Mouse (Mus musculus) midbrain, embryonic 11.5 days (tissue): ENCODE data around the gene Tecr. TPM values are rescaled to one million over a fixed set of nuclear protein-coding genes. Genes with fewer than 3 reads are reported as not detected.

Source experiments
- ATAC-seq: fragments of 200-750 bp; cut with Nextera tagmentation; 2 replicates; pipeline ENCODE4 v1.8.0; 2017; ENCODE audit warnings: moderate TSS enrichment, moderate library complexity; ENCODE audit not compliant: low FRiP score
- DNase-seq: peaks from one replicate; pipeline ENCODE4 v3.0.0; 2015; ENCODE audit warnings: low spot score; ENCODE audit errors: missing footprints
- H3K27ac ChIP-seq: fragments of 300-500 bp; sonication (generic); 2 replicates; pipeline ENCODE4 v1.5.1; 2014; ENCODE audit warnings: low read depth, low read length
- H3K27me3 ChIP-seq: fragments of 300-500 bp; sonication (generic); 2 replicates; pipeline ENCODE4 v1.6.1; 2014; ENCODE audit warnings: mild to moderate bottlenecking, low read length, moderate library complexity, mixed read lengths; ENCODE audit not compliant: control insufficient read depth, insufficient read depth
- H3K36me3 ChIP-seq: fragments of 300-500 bp; sonication (generic); 2 replicates; pipeline ENCODE4 v1.6.1; 2014; ENCODE audit warnings: mild to moderate bottlenecking, low read length, moderate library complexity, mixed read lengths; ENCODE audit not compliant: control insufficient read depth, insufficient read depth
- H3K4me1 ChIP-seq: fragments of 300-500 bp; sonication (generic); 2 replicates; pipeline ENCODE4 v1.6.1; 2014; ENCODE audit warnings: low read length; ENCODE audit not compliant: control insufficient read depth, insufficient read depth
- H3K4me2 ChIP-seq: fragments of 300-500 bp; sonication (generic); 2 replicates; pipeline ENCODE4 v1.6.1; 2014; ENCODE audit warnings: mild to moderate bottlenecking, moderate library complexity
- H3K4me3 ChIP-seq: fragments of 300-500 bp; sonication (generic); 2 replicates; pipeline ENCODE4 v1.5.1; 2014; ENCODE audit warnings: low read depth, low read length
- H3K9ac ChIP-seq: fragments of 300-500 bp; sonication (generic); 2 replicates; pipeline ENCODE4 v1.6.1; 2014; ENCODE audit warnings: low read length
- H3K9me3 ChIP-seq: fragments of 300-500 bp; sonication (generic); 2 replicates; pipeline ENCODE4 v1.6.1; 2016; ENCODE audit warnings: low read length; ENCODE audit not compliant: control insufficient read depth
- WGBS: fragments of 180-500 bp; shearing (Covaris S2); extraction: QIAGEN DNeasy Blood & Tissue Kit; methylation state at CpG from one replicate; pipeline ENCODE4 v1.1.7; 2014; 5-methylcytosine and 5-hydroxymethylcytosine counted together
- polyA plus RNA-seq: library from polyadenylated mRNA; unstranded; fragments of >200 nt; fragmentation: Nextera tagmentation; extraction: Ambion mirVana; gene quantifications from 2 replicates; pipeline ENCODE4 v1.2.1, GENCODE M21; 2014

Tecr gene
- polyA plus RNA-seq, 1 experiment from 2014 or later, result 680 TPM

GRCm38 (mm10) chr8:83621691-83622388 lies 14.1 kb upstream of the Tecr start:
- no peak overlapping the region for H3K27ac ChIP-seq
- ATAC-seq (peak; percentile 66), DNase-seq (no peak)
- H3K4me2 ChIP-seq, result peak overlapping the region; percentile 77
- H3K9ac ChIP-seq, result peak overlapping the region; percentile 66
- no peaks in the 10 kb centered on the region for H3K36me3 ChIP-seq
- 61% methylated on average over 15 of the region's 15 CpGs for WGBS
- peak overlapping the region; percentile 33 for H3K4me3 ChIP-seq
- H3K27me3 ChIP-seq, result no peaks in the 10 kb centered on the region
- no peaks in the 10 kb centered on the region for H3K9me3 ChIP-seq
- peaks cover 3% of the 10 kb centered on the region; the same call in 1 of the 2 replicates for H3K4me1 ChIP-seq

GRCm38 (mm10) chr8:83619568-83620285 lies 12.0 kb upstream of the Tecr start:
- H3K4me2 ChIP-seq, result no peak overlapping the region
- H3K9me3 ChIP-seq, result no peaks in the 10 kb centered on the region
- H3K4me3 ChIP-seq, result no peak overlapping the region
- WGBS, result 92% methylated on average over 9 of the region's 9 CpGs
- no peaks in the 10 kb centered on the region for H3K27me3 ChIP-seq
- no peaks in the 10 kb centered on the region for H3K36me3 ChIP-seq
- no peak for ATAC-seq
- H3K4me1 ChIP-seq, result peaks cover 3% of the 10 kb centered on the region; the same call in 1 of the 2 replicates
- DNase-seq, result no peak
- no peak overlapping the region for H3K9ac ChIP-seq
- H3K27ac ChIP-seq, result no peak overlapping the region

DNA sequence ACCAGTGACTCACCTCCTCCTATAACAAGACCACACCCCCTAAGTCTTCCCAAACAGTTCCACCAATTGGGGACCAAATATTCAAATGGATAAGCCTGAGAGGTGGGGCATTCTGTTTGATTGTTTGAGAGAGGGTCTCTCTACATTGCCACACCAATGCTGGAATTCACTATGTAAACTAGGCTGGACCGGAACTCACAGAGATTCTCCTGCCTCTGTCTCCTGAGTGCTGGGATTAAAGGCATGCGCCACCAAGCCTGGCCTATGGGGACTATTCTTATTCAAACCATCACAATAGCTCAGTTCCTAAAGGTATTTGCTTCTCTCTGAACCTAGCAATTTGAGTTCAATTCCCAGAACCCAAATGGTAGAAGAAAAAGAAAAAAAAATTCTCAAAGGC lies 10.8 kb upstream of the Tecr start:
- ATAC-seq, result no peak
- peaks cover 3% of the 10 kb centered on the region; the same call in 1 of the 2 replicates for H3K4me1 ChIP-seq
- H3K9me3 ChIP-seq, result no peaks in the 10 kb centered on the region
- no peak overlapping the region for H3K9ac ChIP-seq
- no peak for DNase-seq
- no peak overlapping the region for H3K4me3 ChIP-seq
- 97% methylated on average over 2 of the region's 2 CpGs for WGBS
- no peak overlapping the region for H3K4me2 ChIP-seq
- peaks cover 2% of the 10 kb centered on the region; the same call in 1 of the 2 replicates for H3K36me3 ChIP-seq
- no peaks in the 10 kb centered on the region for H3K27me3 ChIP-seq
- H3K27ac ChIP-seq, result no peak overlapping the region

- Histone ChIP-seq H3K4me1 (peaks cover 1% of the 10 kb centered on the region; the same call in 1 of the 2 replicates), H3K9me3 (no peaks in the 10 kb centered on the region), H3K36me3 (peaks cover 10% of the 10 kb centered on the region), H3K27ac (no peak overlapping the region), H3K4me2 (no peak overlapping the region), H3K4me3 (no peak overlapping the region), H3K27me3 (no peaks in the 10 kb centered on the region), H3K9ac (no peak overlapping the region)
- ATAC-seq (no peak), DNase-seq (no peak)
- WGBS, result 89% methylated on average over 2 of the region's 2 CpGs
Observed at GRCm38 (mm10) chr8:83617111-83617510, 9.3 kb upstream of the Tecr start.

DNA sequence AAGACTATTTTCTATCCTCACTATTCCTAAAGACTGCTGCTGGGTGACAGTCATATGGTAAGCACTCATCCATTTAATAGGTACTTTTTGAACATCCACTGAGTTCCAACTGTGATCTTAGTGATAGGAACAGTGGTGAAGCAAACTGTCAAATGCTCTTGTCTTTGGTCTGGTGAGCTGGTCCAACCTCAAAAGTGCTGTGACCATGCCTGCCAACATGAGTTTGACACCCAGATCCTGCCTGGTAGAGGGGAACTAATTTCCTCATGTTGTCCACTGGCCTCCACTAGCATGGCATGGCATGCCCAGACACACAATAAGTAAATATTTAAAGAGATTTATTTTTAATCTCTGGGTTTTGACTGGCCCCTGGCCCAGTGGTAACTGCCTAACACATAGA lies 8.9 kb upstream of the Tecr start:
- no peaks in the 10 kb centered on the region for H3K9me3 ChIP-seq

DNA sequence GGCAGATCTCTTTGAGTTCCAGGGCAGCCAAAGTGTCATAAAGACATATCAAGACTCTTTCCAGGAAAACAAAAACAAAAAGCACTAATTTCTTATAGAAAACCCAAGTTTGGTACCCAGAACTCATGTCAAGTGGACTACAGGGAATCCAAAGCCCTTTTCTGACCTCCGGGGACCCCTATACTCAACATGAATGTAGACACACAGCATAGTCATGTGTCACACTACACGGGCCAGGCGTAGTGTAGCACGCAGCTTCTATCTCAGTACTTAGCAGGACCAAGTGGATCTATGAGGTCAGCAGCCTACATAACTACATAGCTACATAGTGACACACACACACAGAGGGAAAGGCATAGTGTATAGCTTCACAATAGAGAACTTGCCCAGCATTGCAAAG lies 5.9 kb upstream of the Tecr start:
- Histone ChIP-seq H3K27me3 (no peaks in the 10 kb centered on the region), H3K36me3 (peaks cover 26% of the 10 kb centered on the region), H3K27ac (no peak overlapping the region), H3K9me3 (no peaks in the 10 kb centered on the region), H3K4me1 (peaks cover 12% of the 10 kb centered on the region), H3K9ac (no peak overlapping the region), H3K4me3 (no peak overlapping the region), H3K4me2 (no peak overlapping the region)
- WGBS, result over 99% methylated on average over 4 of the region's 4 CpGs
- DNase-seq (no peak), ATAC-seq (no peak)

More for the DNA sequence above, 8.9 kb upstream of the Tecr start:
- Histone ChIP-seq H3K36me3 (peaks cover 14% of the 10 kb centered on the region), H3K9ac (no peak overlapping the region), H3K27ac (no peak overlapping the region), H3K4me1 (no peaks in the 10 kb centered on the region), H3K4me2 (no peak overlapping the region), H3K27me3 (no peaks in the 10 kb centered on the region), H3K4me3 (no peak overlapping the region)
- DNase-seq, result no peak
- ATAC-seq, result no peak

GRCm38 (mm10) chr8:83611921-83612320 lies 4.2 kb upstream of the Tecr start:
- Histone ChIP-seq H3K4me3 (no peak overlapping the region), H3K27ac (no peak overlapping the region), H3K27me3 (no peaks in the 10 kb centered on the region), H3K9ac (no peak overlapping the region), H3K4me2 (no peak overlapping the region), H3K9me3 (no peaks in the 10 kb centered on the region), H3K4me1 (peaks cover 16% of the 10 kb centered on the region), H3K36me3 (peaks cover 26% of the 10 kb centered on the region)
- WGBS, result 94% methylated on average over 4 of the region's 4 CpGs
- DNase-seq (no peak), ATAC-seq (no peak)

GRCm38 (mm10) chr8:83609547-83610180 lies 1.9 kb upstream of the Tecr start:
- Histone ChIP-seq H3K27ac (no peak overlapping the region), H3K9me3 (no peaks in the 10 kb centered on the region), H3K4me2 (peak overlapping the region; percentile 90), H3K36me3 (peaks cover 26% of the 10 kb centered on the region), H3K4me1 (peaks cover 16% of the 10 kb centered on the region), H3K4me3 (peak overlapping the region; percentile 77), H3K9ac (peak overlapping the region; percentile 86), H3K27me3 (no peaks in the 10 kb centered on the region)
- no peak for ATAC-seq
- DNase-seq, result peak; percentile 84
- WGBS, result 93% methylated on average over 10 of the region's 10 CpGs

GRCm38 (mm10) chr8:83609086-83609485 lies 1.3 kb upstream of the Tecr start:
- Histone ChIP-seq H3K27ac (no peak overlapping the region), H3K4me1 (peaks cover 16% of the 10 kb centered on the region), H3K4me3 (peak overlapping the region; percentile 77), H3K4me2 (peak overlapping the region; percentile 90), H3K36me3 (peaks cover 26% of the 10 kb centered on the region), H3K27me3 (no peaks in the 10 kb centered on the region), H3K9ac (peak overlapping the region; percentile 86), H3K9me3 (no peaks in the 10 kb centered on the region)
- peak; percentile 85 for DNase-seq
- WGBS, result 41% methylated on average over 9 of the region's 9 CpGs
- no peak for ATAC-seq
